Mouse (Mus musculus) olfactory bulb, adult 2 months (tissue): ENCODE results near the gene Gm9639. TPM values are rescaled to one million over a fixed set of nuclear protein-coding genes. Genes with fewer than 3 reads are reported as not detected.
"Not testable (repeated sequence)": the region's sequence is repeated elsewhere in the genome, so short reads cannot be mapped to it uniquely, and the experiment has no call there.

Source experiments
- H3K27ac ChIP-seq: fragments of 200-500 bp; 2 replicates; pipeline ENCODE4 v1.5.1; 2012; ENCODE audit warnings: low read depth, low read length; ENCODE audit not compliant: insufficient read depth
- H3K4me1 ChIP-seq: fragments of 200-500 bp; 2 replicates; pipeline ENCODE4 v1.6.1; 2012; ENCODE audit warnings: low read length; ENCODE audit not compliant: control insufficient read depth, insufficient read depth
- H3K4me3 ChIP-seq: fragments of 200-500 bp; 2 replicates; pipeline ENCODE4 v1.5.1; 2012; ENCODE audit warnings: mild to moderate bottlenecking, low read depth, low read length, moderate library complexity; ENCODE audit not compliant: insufficient read depth
- CTCF ChIP-seq: fragments of 200-500 bp; IDR thresholded peaks from 2 replicates; pipeline ENCODE4 v1.5.1; 2012; ENCODE audit warnings: low read depth, mild to moderate bottlenecking, low read length, moderate library complexity; ENCODE audit not compliant: insufficient read depth
- POLR2A ChIP-seq: fragments of 200-500 bp; IDR thresholded peaks from 2 replicates; pipeline ENCODE4 v1.6.1; 2012; ENCODE audit warnings: mild to moderate bottlenecking, low read depth, low read length, moderate library complexity; ENCODE audit not compliant: insufficient read depth
- WGBS: fragments of 180-500 bp; shearing (Covaris S2); methylation state at CpG from one replicate; pipeline ENCODE4 v1.1.7; 2018; 5-methylcytosine and 5-hydroxymethylcytosine counted together
- polyA plus RNA-seq: library from polyadenylated mRNA; stranded (reverse); fragments of >200 nt; gene quantifications from 2 replicates; pipeline ENCODE4 v1.2.4, GENCODE M21; 2012; ENCODE audit warnings: low replicate concordance; ENCODE audit not compliant: missing spikeins, insufficient read depth, insufficient read length

Gene Gm9639
- polyA plus RNA-seq, 1 experiment, result not detected

DNA sequence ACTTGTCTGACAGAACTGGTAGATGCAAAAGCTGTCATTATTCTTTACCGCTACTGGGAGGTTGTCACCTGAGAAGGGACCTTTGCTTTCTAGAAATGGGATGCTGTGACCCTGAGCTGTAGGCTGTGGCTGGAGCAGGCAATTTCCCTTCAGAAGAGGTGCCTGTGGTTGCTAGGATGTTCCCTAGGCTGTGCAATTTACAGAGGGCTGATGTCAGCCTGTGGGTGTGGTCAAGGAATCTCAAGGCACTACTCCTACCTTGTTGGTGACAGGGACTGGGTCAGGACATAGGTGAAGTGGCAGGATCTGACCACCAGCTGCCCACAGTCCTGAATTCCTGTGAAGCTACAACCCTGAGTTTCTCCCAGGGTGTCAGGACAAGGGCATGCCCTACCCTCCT, 25.1 kb downstream of the Gm9639 start:
- Histone ChIP-seq H3K4me1 (0 out of 2 replicates have a peak, but pooled peaks cover 3% of the 10 kb centered on the region), H3K27ac (no peak overlapping the region), H3K4me3 (no peak overlapping the region)
- TF ChIP-seq POLR2A, result no peak
- no peak for TF ChIP-seq CTCF
- 86% methylated on average over 1 of the region's 1 CpGs for WGBS

DNA sequence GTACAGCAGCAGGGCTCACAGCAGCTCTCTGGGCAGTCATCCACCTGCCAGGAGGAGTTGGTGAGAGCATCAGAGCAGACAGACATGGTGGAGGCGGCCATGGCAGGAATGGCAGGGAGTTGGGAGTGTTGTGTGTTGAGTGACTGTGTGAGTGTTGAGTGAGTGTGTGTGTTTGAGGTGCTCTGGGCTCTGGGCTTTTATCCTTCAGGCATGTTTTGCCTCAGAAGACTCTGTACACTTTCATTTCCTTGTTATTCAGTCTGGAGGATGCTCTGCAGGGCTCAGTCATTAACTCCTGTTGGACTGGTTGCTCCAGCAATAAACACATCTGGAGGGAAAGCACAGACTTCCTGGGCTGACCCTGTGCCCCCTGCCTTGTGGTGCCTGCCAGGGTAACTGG, 35.3 kb downstream of the Gm9639 start, which contains the start of gene Gm3233:
Gene Gm3233, minus strand, starts transcription at position 101 of the 400 bp plus-strand sequence.
- H3K4me3 ChIP-seq, H3K27ac ChIP-seq, H3K4me1 ChIP-seq: not testable (repeated sequence)
- no CpG with 5 or more reads among the region's 1 CpGs for WGBS

DNA sequence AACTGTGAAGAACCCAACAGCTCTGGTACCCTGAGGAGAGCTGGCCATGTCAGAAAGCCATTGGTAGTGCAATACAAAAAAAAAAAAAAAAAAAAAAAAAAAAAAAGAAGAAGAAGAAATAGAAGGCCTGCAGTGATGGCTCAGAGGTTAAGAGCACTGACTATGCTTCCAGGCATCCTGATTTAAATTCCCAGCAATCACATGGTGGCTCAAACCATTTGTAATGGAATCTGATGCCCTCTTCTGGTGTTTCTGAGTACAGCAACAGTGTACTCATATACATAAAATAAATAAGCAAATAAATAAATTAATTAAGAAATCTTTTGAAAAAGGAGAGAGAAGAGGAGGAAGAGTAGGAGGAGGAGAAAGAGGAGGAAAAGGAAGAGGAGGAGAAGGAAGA, 41.4 kb downstream of the Gm9639 start:
- Histone ChIP-seq H3K4me3 (no peak overlapping the region), H3K27ac (no peak overlapping the region), H3K4me1 (peaks cover 9% of the 10 kb centered on the region; the same call in 1 of the 2 replicates)
- TF ChIP-seq POLR2A (no peak), CTCF (no peak)

DNA sequence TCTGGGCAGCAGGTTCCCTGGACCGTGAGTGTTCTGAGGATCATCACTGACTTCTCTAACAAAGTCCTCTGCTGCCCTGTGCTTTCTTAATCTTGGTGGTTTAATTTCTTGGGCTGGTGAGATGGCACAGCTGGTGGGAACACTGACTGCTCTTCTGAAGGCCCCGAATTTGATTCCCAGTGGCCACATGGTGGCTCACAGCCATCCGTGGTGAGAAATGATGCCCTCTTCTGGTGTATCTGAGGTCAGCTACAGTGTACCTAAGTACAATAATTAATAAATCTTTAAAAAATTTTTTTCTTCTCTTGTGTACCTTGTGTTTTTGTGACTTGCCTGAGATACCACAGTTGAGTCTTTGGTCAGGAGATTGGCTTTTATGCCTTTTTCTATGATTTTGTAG, 42.6 kb downstream of the Gm9639 start:
- not testable (repeated sequence) for H3K4me1 ChIP-seq, H3K27ac ChIP-seq, H3K4me3 ChIP-seq
- 72% methylated on average over 3 of the region's 3 CpGs for WGBS

DNA sequence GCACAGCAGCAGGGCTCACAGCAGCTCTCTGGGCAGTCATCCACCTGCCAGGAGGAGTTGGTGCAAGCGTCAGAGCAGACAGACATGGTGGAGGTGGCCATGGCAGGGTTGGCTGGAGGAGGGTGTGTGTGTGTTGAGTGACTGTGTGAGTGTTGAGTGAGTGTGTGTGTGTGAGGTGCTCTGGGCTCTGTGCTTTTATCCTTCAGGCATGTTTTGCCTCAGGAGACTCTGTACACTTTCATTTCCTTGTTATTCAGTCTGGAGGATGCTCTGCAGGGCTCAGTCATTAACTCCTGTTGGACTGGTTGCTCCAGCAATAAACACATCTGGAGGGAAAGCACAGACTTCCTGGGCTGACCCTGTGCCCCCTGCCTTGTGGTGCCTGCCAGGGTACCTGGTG, 43.6 kb downstream of the Gm9639 start, which contains the start of gene Gm9736:
Gene Gm9736, minus strand, starts transcription at position 101 of the 400 bp plus-strand sequence.
- not testable (repeated sequence) for H3K27ac ChIP-seq
- WGBS, result 75% methylated on average over 1 of the region's 1 CpGs

DNA sequence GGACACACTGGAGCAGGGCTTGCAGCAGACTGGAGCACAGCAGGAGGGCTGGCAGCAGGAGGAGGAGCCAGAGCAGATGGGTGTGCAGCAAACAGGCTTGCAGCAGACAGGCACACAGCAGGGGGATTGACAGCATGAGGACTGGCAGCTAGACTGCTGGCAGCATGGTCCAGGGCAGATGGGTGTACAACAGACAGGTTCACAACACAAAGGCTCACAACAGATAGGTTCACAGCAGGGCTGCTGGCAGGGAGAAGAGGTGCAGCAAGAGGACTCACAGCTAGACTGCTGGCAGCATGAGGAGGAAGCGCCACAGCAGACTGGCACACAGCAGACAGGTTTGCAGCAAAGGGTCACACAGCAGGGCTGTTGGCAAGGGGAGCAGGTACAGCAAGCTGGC, 44.2 kb downstream of the Gm9639 start:
- not testable (repeated sequence) for H3K27ac ChIP-seq, H3K4me3 ChIP-seq, H3K4me1 ChIP-seq
- 54% methylated on average over 1 of the region's 1 CpGs for WGBS

More for the DNA sequence above, 43.6 kb downstream of the Gm9639 start, which contains the start of gene Gm9736:
- not testable (repeated sequence) for H3K4me1 ChIP-seq, H3K4me3 ChIP-seq

Other genes starting within 250 kb of the Gm9639 start
- gene Pttg1ip, start 213.4 kb downstream of the Gm9639 start, polyA plus RNA-seq, result not detected in 2 replicates
- gene Sumo3, start 189.0 kb downstream of the Gm9639 start, polyA plus RNA-seq, result 414 TPM in 1 of 2 replicates, not detected in the other
- not detected in 2 replicates for gene Gm49325, start 188.9 kb downstream of the Gm9639 start, polyA plus RNA-seq
- gene Ube2g2, start 172.8 kb downstream of the Gm9639 start, polyA plus RNA-seq, result not detected in 2 replicates
- not detected in 2 replicates for gene Tspear, start 108.5 kb downstream of the Gm9639 start, polyA plus RNA-seq
- not detected in 2 replicates for gene Gm19402, start 104.3 kb downstream of the Gm9639 start, polyA plus RNA-seq
- not detected in 2 replicates for gene Gm9508, start 97.8 kb downstream of the Gm9639 start, polyA plus RNA-seq
- not detected in 2 replicates for gene Gm10272, start 88.5 kb downstream of the Gm9639 start, polyA plus RNA-seq
- gene Gm10024, start 83.6 kb downstream of the Gm9639 start, polyA plus RNA-seq, result not detected in 2 replicates
- gene Gm10142, start 79.3 kb downstream of the Gm9639 start, polyA plus RNA-seq, result not detected in 2 replicates
- gene Krtap12-1, start 74.5 kb downstream of the Gm9639 start, polyA plus RNA-seq, result not detected in 2 replicates
- not detected in 2 replicates for gene Gm10100, start 68.6 kb downstream of the Gm9639 start, polyA plus RNA-seq
- not detected in 2 replicates for gene Gm18596, start 52.4 kb downstream of the Gm9639 start, polyA plus RNA-seq
- not detected in 2 replicates for gene Gm9736, start 43.7 kb downstream of the Gm9639 start, polyA plus RNA-seq
- not detected in 2 replicates for gene Gm3233, start 35.4 kb downstream of the Gm9639 start, polyA plus RNA-seq
- gene Gm3238, start 23.8 kb downstream of the Gm9639 start, polyA plus RNA-seq, result not detected in 2 replicates
- gene Gm7138, start 18.1 kb downstream of the Gm9639 start, polyA plus RNA-seq, result not detected in 2 replicates
- gene Gm3250, start 12.5 kb downstream of the Gm9639 start, polyA plus RNA-seq, result not detected in 2 replicates
- not detected in 2 replicates for gene Gm7137, start 6.9 kb downstream of the Gm9639 start, polyA plus RNA-seq
- gene Gm19668, start 4.1 kb upstream of the Gm9639 start, polyA plus RNA-seq, result not detected in 2 replicates
- not detected in 2 replicates for gene Gm9507, start 16.8 kb upstream of the Gm9639 start, polyA plus RNA-seq
- gene Gm2696, start 19.6 kb upstream of the Gm9639 start, polyA plus RNA-seq, result not detected in 2 replicates
- not detected in 2 replicates for gene Krtap10-4, start 32.0 kb upstream of the Gm9639 start, polyA plus RNA-seq
- not detected in 2 replicates for gene Krtap10-10, start 40.9 kb upstream of the Gm9639 start, polyA plus RNA-seq
- not detected in 2 replicates for gene Gm36176, start 51.7 kb upstream of the Gm9639 start, polyA plus RNA-seq
- gene Gm10318, start 57.8 kb upstream of the Gm9639 start, polyA plus RNA-seq, result not detected in 2 replicates
- not detected in 2 replicates for gene Gm3285, start 66.9 kb upstream of the Gm9639 start, polyA plus RNA-seq
- gene Lrrc3, start 107.5 kb upstream of the Gm9639 start, polyA plus RNA-seq, result not detected in 2 replicates
- not detected in 2 replicates for gene Trpm2, start 175.5 kb upstream of the Gm9639 start, polyA plus RNA-seq
- gene 1810043G02Rik, start 183.4 kb upstream of the Gm9639 start, polyA plus RNA-seq, result not detected in 2 replicates
- not detected in 2 replicates for gene Pfkl, start 215.0 kb upstream of the Gm9639 start, polyA plus RNA-seq
- not detected in 2 replicates for gene Dnmt3l, start 246.9 kb upstream of the Gm9639 start, polyA plus RNA-seq
- not detected in 2 replicates for gene Aire, start 248.5 kb upstream of the Gm9639 start, polyA plus RNA-seq